Mouse (Mus musculus): Measurements from ENCODE around the gene Tnip3. TPM values are rescaled to one million over a fixed set of nuclear protein-coding genes. Genes with fewer than 3 reads are reported as not detected.

Gene Tnip3
- polyA plus RNA-seq, 1 experiment, result not detected

DNA sequence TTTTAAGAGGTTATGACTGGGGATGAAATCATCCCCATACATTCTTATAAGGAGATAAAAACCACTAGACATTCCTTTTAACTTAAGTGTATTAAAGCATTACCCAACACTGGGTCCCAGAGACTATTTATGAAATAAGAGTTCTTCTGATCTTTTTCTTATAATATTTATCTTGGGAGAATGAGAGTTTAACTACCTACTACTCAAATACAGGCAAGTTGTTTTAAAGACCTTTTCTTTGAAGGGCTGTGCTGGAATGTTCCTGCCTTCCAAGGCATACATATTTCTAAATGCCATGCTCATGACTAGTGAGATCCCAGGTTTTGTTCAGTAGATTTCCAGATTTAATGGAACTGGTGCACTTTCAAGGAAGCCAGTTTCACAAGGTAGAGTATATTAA lies 81.8 kb downstream of the Tnip3 start:
- TF ChIP-seq POLR2A (IDR thresholded peaks at IDR 0.05; ENCODE audit: borderline replicate concordance, control insufficient read depth, low read depth, low read length), result no peak
- no peak overlapping the region for H3K27ac ChIP-seq (ENCODE audit: control insufficient read depth, insufficient read depth, low read depth, low read length, poor library complexity)
- no peak overlapping the region for H3K4me3 ChIP-seq (replicated peaks; ENCODE audit: control insufficient read depth, low read depth, low read length)
- H3K4me1 ChIP-seq (ENCODE audit: control insufficient read depth, insufficient read depth, low read length), result no peaks in the 10 kb centered on the region

DNA sequence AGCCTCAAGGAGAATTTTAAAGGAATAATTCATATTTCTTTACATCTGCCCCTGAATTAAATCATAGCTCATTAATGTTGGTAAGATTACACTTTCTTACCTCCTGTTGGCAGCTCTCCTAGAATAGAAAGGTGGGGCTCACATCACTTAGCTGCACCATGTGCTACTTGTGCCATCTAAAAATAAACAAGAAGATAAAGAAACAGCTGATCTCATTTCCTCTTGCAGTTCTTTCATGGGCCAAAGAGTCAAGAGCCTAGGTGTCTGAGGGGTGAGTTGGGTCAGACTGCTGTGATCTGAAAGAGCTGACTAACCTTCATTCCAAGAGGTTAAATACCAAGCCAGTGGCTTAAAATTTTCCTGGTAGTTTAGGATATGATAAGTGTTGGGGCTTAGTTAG lies 86.7 kb downstream of the Tnip3 start:
- H3K4me3 ChIP-seq (replicated peaks; ENCODE audit: control insufficient read depth, low read depth, low read length), result no peak overlapping the region
- H3K27ac ChIP-seq (ENCODE audit: control insufficient read depth, insufficient read depth, low read depth, low read length, poor library complexity), result no peak overlapping the region
- H3K4me1 ChIP-seq (ENCODE audit: control insufficient read depth, insufficient read depth, low read length), result peaks cover 2% of the 10 kb centered on the region
- TF ChIP-seq POLR2A (IDR thresholded peaks at IDR 0.05; ENCODE audit: borderline replicate concordance, control insufficient read depth, low read depth, low read length), result no peak
- no peak for TF ChIP-seq CTCF (IDR thresholded peaks at IDR 0.05; ENCODE audit: control insufficient read depth, insufficient read depth, low read length)

DNA sequence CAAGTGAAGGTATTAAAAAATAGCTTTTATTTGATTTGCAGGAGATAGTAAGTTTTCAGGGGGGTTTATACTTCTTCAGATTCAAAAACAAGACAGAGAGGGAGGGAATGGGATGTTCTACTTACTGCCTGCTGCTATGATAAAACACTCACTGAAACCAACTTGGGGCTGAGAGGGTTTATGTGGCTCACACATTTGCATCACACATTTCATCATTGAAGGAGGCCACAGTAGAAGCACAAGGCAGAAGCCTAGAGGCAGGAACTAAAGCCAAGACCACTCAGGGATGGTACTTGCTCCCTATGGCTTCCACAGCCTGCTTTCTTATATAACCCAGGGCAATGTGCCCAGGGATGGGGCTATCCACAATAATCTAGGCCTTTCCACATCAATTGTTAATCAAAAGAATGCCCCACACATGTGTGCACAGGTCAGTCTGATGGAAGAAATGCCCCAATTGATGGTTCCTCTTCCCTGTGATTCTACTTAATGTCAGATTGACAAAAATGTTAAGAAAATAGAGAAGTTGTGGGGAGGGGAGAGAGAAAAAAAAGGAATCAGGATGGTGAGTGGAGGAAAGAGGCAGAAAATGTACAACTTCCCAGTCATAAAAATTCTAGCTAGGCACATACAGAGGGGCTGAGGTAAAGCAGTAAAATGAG lies 88.9 kb downstream of the Tnip3 start:
- no peak for TF ChIP-seq POLR2A (IDR thresholded peaks at IDR 0.05; ENCODE audit: borderline replicate concordance, control insufficient read depth, low read depth, low read length)
- no peak for TF ChIP-seq CTCF (IDR thresholded peaks at IDR 0.05; ENCODE audit: control insufficient read depth, insufficient read depth, low read length)
- H3K27ac ChIP-seq (ENCODE audit: control insufficient read depth, insufficient read depth, low read depth, low read length, poor library complexity), result no peak overlapping the region
- H3K4me1 ChIP-seq (ENCODE audit: control insufficient read depth, insufficient read depth, low read length), result peaks cover 2% of the 10 kb centered on the region
- H3K4me3 ChIP-seq (replicated peaks; ENCODE audit: control insufficient read depth, low read depth, low read length), result no peak overlapping the region

DNA sequence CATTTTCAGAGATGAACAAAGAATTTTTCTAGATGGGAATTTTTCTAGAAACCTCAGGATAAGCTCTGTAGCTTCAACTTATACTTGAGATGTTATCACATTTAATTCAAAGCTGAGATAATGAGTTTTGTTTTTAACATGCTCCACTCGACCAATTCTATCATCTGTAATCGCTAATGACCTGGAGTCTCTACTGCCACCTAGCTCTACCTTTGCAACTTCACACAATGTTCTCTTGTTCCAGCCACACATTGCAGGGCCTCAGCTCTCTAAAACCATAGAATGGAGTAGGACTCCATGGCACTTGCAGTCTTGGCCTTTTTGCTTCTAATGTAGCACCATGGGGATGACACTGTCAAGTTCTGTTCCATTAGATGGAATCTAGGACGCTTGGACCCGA lies 90.5 kb downstream of the Tnip3 start:
- Histone ChIP-seq H3K27ac (ENCODE audit: control insufficient read depth, insufficient read depth, low read depth, low read length, poor library complexity) (no peak overlapping the region), H3K4me3 (replicated peaks; ENCODE audit: control insufficient read depth, low read depth, low read length) (no peak overlapping the region), H3K4me1 (ENCODE audit: control insufficient read depth, insufficient read depth, low read length) (peaks cover 2% of the 10 kb centered on the region)
- WGBS, result 54% methylated on average over 4 of the region's 4 CpGs
- no peak for TF ChIP-seq POLR2A (IDR thresholded peaks at IDR 0.05; ENCODE audit: borderline replicate concordance, control insufficient read depth, low read depth, low read length)
- no peak for TF ChIP-seq CTCF (IDR thresholded peaks at IDR 0.05; ENCODE audit: control insufficient read depth, insufficient read depth, low read length)

DNA sequence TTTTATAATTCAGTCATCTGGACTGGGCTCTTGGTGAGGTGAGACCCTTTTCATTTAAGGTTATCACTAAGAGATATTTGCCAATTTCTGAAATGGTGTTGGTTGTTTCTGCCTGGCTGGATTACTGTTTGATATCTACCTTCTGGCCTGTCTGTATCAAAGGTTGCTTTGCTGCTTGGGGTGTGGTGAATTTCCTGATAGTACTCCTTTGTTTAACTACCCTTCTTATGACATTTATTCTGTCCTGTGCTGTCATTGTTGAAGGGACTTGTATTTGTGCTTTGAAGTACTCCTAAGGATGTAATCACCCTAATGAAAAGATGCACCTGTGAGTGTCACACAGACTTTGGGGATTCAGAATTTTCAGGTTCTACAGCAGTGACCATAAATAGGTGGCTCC lies 96.1 kb downstream of the Tnip3 start:
- Histone ChIP-seq H3K4me1 (ENCODE audit: control insufficient read depth, insufficient read depth, low read length) (no peaks in the 10 kb centered on the region), H3K4me3 (replicated peaks; ENCODE audit: control insufficient read depth, low read depth, low read length) (no peak overlapping the region), H3K27ac (ENCODE audit: control insufficient read depth, insufficient read depth, low read depth, low read length, poor library complexity) (no peak overlapping the region)
- no peak for TF ChIP-seq CTCF (IDR thresholded peaks at IDR 0.05; ENCODE audit: control insufficient read depth, insufficient read depth, low read length)
- no peak for TF ChIP-seq POLR2A (IDR thresholded peaks at IDR 0.05; ENCODE audit: borderline replicate concordance, control insufficient read depth, low read depth, low read length)

DNA sequence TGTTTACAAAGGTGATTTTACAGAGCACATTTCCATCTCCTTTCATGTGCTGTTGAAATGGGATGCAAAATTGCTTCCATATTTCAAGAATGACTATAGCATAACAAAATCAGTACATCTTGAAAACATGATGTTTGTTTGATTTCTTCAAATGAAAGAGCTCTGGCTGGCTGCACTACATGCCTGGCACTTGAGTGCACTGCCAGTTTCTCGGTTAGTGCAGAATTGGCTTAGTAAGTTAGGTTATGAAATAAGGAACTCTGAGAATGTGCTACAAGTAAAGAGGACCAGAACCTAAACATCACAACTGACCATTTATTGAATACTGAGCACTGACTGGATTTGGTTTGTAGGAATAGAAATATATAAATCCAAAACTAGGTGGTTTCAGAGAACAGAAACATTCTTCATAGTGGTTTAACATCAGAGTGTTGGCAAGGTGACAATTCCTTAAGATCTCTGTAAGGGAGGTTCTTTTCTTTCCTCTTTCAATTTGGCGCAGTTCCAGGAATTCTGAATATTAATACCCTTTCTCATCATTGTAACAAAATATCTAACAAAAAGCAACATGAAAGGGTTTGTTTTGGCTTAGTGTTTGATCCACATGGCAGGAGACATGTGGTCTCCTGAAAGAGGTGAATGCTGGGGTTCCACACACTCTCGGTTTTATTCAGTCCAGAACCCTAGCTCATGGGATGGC lies 98.1 kb downstream of the Tnip3 start:
- Histone ChIP-seq H3K4me3 (replicated peaks; ENCODE audit: control insufficient read depth, low read depth, low read length) (no peak overlapping the region), H3K4me1 (ENCODE audit: control insufficient read depth, insufficient read depth, low read length) (no peaks in the 10 kb centered on the region), H3K27ac (ENCODE audit: control insufficient read depth, insufficient read depth, low read depth, low read length, poor library complexity) (no peak overlapping the region)
- TF ChIP-seq POLR2A (IDR thresholded peaks at IDR 0.05; ENCODE audit: borderline replicate concordance, control insufficient read depth, low read depth, low read length) (no peak), CTCF (IDR thresholded peaks at IDR 0.05; ENCODE audit: control insufficient read depth, insufficient read depth, low read length) (no peak)
- 69% methylated on average over 3 of the region's 3 CpGs for WGBS

DNA sequence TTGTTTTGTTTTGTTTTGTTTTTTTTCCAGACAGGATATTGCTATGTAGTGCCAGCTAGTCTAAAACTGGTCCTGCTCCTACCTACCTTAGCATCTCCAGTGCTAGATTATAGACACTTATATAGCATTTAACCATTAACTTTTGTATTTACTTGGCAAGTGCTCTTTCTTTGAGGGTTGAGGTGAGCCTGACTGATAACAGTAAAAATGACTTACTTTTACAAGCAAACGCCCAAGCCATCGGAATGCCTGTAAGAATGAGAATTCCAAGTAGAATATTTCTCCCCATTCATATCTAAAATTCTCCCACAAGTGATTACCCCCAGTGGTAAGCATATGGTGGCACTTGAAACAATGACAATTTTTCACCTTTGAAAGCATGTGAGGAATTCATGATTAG lies 105.5 kb downstream of the Tnip3 start:
- H3K4me3 ChIP-seq (replicated peaks; ENCODE audit: control insufficient read depth, low read depth, low read length), result no peak overlapping the region
- H3K4me1 ChIP-seq (ENCODE audit: control insufficient read depth, insufficient read depth, low read length), result no peaks in the 10 kb centered on the region
- TF ChIP-seq POLR2A (IDR thresholded peaks at IDR 0.05; ENCODE audit: borderline replicate concordance, control insufficient read depth, low read depth, low read length) (no peak), CTCF (IDR thresholded peaks at IDR 0.05; ENCODE audit: control insufficient read depth, insufficient read depth, low read length) (no peak)
- 82% methylated on average over 2 of the region's 2 CpGs for WGBS
- no peak overlapping the region for H3K27ac ChIP-seq (ENCODE audit: control insufficient read depth, insufficient read depth, low read depth, low read length, poor library complexity)

DNA sequence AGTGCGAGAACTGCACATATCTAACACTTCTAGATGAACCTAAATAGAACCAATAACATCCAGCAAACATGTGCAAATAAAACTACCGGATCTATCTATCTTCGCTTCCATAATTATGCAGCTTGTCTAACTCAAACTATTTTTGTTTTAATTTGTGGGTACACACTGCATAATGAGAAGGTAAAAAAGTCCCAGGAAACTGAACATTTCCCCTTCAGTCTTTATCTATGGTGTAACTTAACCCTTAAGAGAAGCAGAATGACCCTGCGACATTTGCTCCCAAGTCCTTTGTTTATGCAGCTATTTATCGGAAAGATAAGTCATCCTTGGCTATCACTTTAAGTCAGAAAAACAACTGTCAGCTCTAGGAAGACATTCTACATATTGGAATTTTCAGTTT lies 107.1 kb downstream of the Tnip3 start:
- Histone ChIP-seq H3K4me3 (replicated peaks; ENCODE audit: control insufficient read depth, low read depth, low read length) (no peak overlapping the region), H3K27ac (ENCODE audit: control insufficient read depth, insufficient read depth, low read depth, low read length, poor library complexity) (no peak overlapping the region), H3K4me1 (ENCODE audit: control insufficient read depth, insufficient read depth, low read length) (no peaks in the 10 kb centered on the region)
- TF ChIP-seq CTCF (IDR thresholded peaks at IDR 0.05; ENCODE audit: control insufficient read depth, insufficient read depth, low read length), result no peak
- no peak for TF ChIP-seq POLR2A (IDR thresholded peaks at IDR 0.05; ENCODE audit: borderline replicate concordance, control insufficient read depth, low read depth, low read length)
- WGBS, result 80% methylated on average over 5 of the region's 5 CpGs

DNA sequence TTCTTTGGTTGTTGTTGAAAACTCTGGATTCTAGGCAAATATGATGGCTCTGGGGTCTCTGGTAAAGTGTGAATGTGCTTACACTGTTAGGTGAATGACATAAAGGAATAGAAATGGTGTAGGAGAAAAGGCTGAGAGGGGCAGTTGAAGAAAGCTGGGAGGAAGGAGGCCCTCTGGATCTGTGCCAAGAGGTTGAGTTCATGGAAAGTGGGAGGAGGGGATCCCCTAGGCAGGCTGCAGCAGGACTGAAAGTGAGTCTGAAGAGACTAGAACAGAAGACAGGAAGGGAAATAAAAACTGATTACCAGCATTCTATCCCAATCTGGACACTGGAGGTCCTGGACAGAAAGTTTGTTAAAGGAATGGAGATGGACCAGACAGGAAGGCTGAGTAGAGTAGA lies 117.3 kb downstream of the Tnip3 start:
- no peaks in the 10 kb centered on the region for H3K4me1 ChIP-seq (ENCODE audit: control insufficient read depth, insufficient read depth, low read length)
- H3K4me3 ChIP-seq (replicated peaks; ENCODE audit: control insufficient read depth, low read depth, low read length), result no peak overlapping the region

More for the DNA sequence above, 117.3 kb downstream of the Tnip3 start:
- H3K27ac ChIP-seq (ENCODE audit: control insufficient read depth, insufficient read depth, low read depth, low read length, poor library complexity), result no peak overlapping the region
- TF ChIP-seq CTCF (IDR thresholded peaks at IDR 0.05; ENCODE audit: control insufficient read depth, insufficient read depth, low read length) (no peak), POLR2A (IDR thresholded peaks at IDR 0.05; ENCODE audit: borderline replicate concordance, control insufficient read depth, low read depth, low read length) (no peak)

Data from bone marrow, adult 2 months (tissue).